Mouse (Mus musculus): ENCODE measurements around the gene Krtcap3.

DNA sequence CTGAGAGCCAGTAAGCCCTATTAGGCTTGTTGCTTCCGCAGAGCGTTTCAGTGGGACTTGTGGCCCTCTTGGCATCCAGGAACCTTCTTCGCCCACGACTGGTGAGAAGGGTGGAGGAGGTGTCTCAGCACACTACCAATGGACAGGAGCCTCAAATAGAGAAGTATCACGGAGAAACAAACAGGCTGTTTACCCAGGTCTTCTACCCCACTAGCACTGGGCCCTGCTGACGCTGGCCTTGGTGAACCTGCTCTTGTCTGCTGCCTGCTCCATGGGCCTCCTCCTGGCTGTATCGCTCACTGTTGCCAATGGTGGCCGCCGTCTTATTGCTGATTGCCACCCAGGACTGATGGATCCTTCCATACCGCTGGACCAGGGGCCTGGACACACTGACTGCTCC lies 660 bp downstream of the Krtcap3 start:
- TF ChIP-seq POLR2A (IDR thresholded peaks at IDR 0.05; ENCODE audit: control insufficient read depth, extremely low read depth, insufficient read depth, low read length, poor library complexity) (no peak), CTCF (IDR thresholded peaks at IDR 0.05; ENCODE audit: borderline replicate concordance, control insufficient read depth, extremely low read depth, insufficient read depth, low read length, poor library complexity) (no peak)
